Mouse (Mus musculus) left cerebral cortex, adult 11 months (tissue): ENCODE results near the gene Ush1c.
"Not testable (repeated sequence)": the region's sequence is repeated elsewhere in the genome, so short reads cannot be mapped to it uniquely, and the experiment has no call there.

ENCODE experiments used
- DNase-seq: peaks from one replicate; pipeline ENCODE4 v3.0.0; 2022; ENCODE audit warnings: low spot score

Ush1c gene

DNA sequence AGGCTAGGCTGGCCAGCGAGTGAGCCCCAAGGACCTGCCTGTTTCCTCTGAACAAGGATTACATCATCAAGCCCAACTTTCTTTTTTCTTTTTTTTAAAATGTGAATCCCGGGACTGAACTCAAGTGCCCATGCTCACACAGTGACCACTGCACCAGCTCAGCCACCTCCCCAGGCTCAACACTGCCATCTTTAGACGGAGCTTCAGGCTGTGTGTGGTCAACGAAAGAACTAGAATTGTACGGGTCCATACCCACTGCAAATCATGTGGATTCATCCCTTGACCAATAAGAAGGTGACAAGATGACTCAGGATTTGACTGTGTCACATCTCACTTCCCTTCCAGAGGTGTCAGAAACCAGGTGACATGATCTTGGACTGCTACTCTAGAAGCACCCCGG lies 33.5 kb downstream of the Ush1c start:
- DNase-seq: no peak

DNA sequence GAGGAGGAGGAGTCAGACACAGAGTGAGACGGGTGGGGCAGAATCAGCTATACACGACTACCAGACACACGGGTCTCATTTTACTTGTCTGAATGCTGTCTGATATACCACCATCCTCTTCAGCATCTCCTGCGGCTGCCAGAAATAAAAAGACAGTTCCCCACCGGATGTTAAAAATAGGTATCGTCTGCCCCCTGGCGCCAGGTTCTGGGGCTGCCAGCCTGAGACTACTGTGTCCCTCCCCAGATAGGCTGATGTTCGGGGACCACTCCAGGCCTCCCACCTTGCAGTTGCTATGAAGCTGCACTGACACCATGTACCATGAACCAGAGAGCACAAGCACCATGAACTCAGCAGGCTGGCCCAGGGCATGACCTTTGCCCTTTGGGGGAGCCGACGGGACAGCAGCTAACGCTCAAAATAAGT lies 34.2 kb downstream of the Ush1c start:
- DNase-seq: peak; percentile 48

DNA sequence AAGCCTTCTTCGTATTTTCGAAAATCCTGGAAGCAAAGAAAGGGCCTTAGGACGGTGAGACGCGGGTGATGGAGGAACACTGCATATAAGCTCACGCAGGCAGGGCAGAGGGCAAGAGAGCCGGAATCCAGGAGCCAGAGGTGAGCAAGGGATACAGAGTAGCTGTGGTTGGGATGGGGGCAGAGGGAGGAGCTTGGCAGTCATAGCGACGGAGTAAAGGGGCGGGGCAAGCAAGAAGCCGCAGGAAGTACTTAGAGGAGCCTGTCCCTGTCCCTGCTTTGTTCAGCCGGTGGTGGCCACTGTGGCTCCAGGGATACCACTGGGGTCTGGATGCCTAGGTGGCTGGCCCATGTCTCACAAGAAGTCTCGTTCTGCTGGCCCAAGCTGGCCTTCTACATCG lies 36.7 kb downstream of the Ush1c start:
- no peak for DNase-seq

DNA sequence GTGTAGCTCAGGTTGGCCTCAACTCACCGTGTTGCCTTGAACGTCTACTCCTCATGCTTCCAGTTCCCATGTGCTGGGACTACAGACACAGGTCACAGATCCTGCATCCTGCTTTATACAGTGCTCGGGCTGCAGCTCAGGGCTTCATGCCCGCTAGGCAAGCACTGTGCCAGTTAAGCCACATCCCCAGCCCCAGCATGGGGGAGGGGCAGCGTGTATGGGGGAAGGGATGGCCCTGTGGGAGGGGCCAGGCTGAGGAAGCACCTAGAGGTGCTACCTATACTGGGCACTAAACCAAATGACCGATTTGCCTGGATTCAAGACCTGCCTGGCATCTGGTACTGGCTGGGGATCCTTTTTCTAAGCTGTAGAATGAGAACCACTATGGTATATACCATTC lies 38.3 kb downstream of the Ush1c start:
- DNase-seq: no peak

DNA sequence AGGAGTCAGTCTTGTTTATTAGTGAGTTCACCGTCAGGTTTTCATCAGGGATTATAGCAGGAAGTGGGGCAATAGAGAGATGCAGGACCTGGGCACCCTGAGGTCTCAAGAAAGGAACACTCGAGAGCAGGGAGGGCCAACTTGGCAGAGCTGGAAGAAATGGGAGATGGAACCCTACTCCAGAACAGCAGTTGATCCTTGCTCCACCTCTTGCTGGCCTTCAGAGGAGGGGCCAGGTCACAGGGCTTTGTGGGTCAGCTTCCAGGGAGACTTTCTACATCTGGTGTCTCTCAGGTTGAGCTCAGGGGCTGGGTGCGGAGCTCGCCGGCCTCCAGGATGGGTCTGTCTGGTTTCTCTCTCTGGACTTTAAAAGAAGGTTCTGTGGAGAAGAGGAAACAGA lies 42.9 kb downstream of the Ush1c start:
- no peak for DNase-seq

DNA sequence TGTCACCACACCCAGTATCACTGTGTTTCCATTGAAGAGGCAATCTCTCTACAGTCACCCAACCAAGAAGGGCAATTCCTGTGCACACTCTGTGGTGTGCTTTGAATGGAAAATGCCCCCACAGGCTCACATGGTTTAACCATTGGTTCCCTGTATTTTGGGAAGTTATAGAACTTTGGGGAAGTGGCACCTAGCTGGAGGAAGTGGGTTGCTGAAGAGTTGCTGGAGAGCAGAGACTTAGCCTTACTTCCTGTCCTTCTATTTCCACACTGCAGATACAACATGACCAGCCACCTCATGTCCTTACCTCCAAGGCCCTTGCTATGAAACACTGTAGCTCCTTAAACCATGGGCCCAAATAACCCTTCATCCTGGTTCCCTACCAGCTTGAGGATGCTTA lies 54.1 kb downstream of the Ush1c start:
- no peak for DNase-seq

DNA sequence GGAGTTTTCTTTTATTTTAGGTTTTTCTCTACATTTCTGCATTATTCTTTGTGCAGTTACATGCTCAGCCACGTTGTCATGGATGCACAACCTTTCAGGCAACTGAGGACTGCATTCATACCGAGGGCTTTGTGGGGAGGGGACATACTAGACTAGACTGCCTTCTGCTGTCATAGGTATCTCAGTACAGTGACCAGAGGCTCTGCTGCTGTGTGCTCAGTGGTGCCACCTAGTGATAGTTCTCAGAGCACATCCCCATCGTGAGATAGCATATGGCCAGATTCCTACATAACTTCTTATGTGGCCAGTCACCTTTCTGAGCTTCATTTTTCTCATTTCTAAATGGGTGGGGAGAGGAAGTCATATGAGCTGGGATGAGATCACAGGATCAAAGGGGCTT lies 56.7 kb downstream of the Ush1c start:
- DNase-seq: peak; percentile 33

DNA sequence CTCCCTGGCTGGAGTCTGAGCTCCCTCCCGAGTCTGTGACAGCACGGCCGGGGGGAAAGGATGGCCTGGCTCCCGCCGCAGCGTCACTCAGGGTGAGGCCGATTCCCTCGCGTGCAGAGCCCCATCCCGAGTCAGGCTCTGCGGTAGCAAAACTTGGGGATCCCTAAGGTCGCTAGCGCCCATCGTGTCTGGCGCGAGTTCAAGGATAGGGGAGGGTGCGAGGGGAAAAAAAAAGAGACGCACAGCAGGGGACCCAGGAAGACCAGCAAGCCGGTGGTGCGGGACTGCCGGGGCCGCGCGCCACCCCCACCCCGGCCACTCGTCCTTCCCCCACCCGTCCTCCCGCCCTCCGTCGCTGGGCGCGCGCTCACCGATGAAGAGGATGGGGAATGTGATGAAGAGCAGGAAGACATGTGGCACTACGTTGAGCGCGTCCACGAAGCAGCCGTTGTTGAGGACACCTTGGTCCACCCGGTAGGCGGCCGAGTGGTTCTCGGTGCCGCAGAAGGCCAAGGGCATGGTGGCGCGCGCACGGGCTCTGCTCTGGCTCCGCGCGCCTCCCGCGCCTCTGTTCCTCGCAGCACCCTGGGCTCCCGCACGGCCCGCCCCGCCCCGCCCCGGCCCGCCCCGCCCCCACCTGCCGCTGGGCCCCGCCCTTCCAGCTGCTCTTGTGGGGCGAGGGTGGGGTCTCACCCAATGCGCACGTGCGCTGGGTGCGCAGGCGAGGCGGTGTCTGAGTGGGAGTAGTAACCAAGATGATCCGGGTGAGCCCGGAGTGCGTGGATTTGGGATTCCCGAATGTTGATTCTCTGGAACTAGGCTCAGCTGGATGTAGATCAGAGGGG lies 58.6 kb downstream of the Ush1c start, which contains the start of gene Abcc8:
Gene Abcc8, minus strand, starts transcription at position 603 of the 845 bp plus-strand sequence.
- peak; percentile 38 for DNase-seq

DNA sequence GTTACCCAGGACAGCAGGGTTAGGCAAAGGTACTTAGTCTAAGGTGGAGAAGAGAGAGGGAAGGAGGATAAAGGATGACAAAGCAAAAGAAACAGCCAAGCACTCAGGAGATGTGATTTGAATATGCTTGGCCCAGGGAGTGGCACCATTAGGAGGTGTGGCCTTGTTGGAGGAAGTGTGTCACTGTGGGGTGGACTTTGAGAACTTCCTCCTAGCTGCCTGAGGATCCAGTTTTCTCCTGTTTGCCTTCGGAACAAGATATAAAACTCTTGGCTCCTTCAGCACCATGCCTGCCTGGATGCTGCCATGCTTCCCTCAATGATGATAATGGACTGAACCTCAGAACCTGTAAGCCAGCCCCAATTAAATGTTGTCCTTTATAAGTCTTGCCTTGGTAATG lies 69.3 kb downstream of the Ush1c start:
- DNase-seq: not testable (repeated sequence)

DNA sequence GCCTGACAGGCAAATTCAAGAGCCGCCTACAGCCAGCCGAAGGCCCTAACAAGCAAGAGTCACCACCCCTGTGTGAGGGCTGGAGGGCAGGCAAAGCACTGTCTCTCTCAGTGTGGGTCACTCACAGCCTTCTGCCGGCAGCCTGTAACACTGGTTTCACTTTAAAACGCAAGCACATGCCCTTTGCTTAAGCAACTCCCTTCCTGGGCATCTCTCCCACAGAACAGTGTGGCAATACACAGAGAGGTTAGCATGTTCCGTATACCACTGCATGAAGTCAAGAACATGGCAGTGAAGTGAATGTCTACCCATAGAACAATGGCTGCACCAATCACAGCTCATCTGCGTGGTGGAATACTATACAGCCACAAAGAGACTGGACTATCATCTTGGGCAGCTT lies 69.9 kb downstream of the Ush1c start:
- no peak for DNase-seq

DNA sequence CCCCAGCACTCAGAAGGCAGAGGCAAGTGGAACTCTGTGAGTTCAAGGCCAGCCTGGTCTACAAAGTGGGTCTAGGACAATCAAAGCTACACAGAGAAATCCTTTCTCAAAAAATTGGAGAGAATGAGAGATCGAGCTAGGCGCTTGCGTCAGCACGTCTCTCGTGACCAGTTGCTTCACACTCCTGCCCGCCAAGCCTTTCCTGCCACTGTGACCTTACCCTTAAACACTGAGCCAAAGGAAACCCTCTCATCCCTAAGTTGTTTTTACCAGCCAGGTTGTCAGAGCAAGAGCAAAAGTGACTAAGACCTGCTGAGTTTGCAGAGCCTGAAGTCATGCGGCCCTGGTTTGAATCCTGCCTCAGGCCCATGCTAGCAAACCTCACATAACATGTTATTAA lies 70.4 kb downstream of the Ush1c start:
- DNase-seq: no peak

DNA sequence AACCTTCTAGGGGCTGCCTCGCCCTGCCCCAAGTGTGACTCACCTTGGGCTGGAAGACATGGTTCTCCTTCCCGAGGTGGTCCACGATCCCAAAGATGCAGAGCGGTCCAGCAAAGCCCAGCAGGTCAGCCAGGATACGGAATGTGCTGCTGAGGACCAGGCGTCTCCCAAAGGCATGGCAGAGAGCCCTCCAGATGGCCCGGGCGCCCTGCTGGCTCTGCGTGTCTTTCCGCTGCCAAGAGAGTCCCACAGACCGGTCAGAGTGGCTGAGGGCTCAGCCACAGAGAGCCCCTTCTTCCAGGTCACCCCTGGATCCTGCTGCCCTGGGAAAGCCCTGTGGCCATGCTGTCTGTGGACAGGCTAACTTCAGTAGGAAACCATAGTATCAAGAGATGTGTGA lies 72.4 kb downstream of the Ush1c start:
- no peak for DNase-seq

DNA sequence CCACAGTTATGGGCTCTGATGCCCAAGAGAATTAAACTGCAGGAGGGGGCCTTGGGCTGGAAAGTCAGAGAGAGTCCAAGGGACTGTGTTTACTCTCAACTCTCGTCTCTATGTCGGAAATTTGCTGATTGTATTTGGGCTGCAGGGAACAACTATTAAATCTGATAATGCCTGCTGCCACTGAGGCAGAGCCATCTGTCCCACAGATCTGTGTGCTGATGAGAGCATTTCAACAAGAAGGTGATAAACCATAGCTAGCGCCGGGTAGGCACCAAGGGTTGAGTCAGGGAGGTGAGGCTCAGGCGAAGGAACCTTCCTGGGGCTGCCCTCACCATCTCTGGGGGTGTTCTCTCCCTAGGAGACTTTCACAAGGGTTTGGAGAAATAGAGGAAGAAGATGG lies 75.6 kb downstream of the Ush1c start:
- DNase-seq: no peak

DNA sequence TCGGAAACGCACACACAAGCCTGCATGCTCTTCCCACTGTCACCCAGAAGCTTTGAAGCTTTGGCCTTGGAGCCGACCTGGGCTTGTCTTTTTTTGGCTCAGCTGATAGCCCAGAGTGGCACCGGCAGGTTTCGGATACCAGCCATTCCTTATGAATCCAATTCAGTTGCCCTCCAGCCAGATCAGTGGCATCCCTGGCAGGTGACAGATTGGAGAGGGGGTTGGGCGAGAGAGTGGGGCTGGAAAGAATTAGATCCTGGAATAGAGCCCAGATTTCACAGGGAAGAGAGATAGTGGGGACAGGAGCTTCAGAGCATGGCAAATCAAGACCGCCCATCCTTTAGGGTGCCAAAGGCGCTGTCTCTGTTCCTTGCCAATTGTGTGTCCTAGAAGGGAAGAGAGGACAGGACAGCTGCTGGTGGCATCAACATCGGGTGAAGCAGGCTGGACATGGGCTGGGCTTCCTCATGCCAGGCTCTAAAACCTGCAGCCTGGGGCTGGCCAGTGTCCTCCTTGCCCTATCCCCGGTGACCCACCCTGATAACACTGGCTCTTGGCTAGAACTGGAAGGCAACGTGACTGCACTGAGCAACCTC lies 76.1 kb downstream of the Ush1c start:
- no peak for DNase-seq

DNA sequence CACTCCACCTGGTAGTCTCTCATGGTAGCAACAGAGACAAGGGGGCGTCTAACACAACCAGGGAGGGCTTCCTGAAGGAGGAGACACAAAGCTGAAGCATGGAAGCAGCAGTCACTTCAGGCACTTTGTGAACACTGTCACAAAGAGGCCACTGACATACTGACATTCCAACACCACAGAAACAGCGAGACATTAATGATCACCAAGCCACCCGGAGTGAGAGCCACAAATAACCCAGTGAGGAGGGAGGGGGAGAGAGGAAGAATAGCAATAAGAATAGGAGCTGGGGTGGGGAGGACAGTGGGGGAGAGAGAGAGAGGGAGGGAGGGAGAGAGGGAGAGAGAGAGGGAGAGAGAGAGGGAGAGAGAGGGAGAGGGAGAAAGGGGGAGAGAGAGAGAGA lies 76.7 kb downstream of the Ush1c start:
- no peak for DNase-seq

DNA sequence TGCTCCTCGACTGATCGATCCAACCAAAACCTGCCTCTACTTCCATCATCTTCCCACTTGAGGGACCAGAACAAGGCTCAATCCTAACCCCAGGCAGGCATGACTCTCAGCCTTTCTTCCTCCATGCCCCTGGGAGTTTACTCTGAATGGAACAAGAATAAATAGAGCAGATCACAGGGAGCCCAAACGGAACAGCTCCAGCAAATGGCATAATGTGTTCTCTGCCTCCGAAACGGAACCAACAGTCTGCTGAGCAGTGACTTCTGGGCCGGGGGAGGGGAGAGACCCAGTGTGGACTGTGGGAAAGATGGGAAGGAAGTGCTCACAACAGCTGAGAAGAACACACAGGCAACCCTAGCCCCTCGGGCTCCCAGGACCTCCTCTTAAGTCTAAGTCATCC lies 80.6 kb downstream of the Ush1c start:
- DNase-seq: no peak

DNA sequence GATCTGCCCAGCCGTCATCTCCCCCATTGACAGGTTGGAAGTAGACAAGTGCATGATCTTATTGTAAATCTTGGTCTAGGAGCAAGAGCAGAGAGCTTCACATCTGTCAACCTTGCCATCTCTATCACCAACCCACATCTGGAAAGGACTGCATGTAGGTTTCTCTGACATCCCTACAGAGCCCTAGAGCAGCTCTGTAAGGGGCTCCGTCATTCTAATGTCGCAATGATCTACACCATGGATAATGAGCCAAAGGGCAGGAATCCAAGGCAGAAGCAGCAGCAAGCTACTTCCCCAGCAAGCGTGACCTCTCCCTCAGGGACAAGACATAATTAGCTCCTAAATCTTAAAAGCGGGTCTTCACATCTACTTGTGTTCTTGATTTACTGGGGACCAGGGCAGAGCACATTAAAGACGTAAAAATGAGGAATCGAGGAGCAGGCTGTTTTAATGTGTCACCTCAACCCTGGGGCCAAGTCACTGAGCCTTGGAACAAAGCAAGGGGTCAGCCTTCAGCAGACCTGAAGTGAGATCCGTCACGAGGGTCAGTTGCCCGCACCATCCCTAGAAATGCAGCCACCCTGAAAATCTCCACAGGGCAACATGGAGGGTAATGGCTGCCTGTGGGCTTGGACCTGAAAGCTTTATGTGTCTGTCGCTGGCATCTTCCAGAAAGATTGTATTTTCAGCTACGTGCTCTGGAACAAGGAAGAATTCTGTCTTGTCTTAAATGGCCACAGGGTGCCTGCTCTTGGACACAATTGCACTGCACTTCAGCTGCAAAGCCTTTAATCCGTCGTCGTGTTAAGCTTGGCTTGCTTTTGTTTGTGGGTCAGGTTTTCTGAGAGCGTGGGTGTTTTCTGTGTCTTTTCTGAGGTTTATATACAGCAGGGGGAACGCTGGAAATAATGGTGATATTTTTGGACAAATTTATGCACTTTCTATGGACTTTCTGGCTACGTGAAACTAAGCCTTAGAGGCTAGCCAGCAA lies 83.5 kb downstream of the Ush1c start:
- no peak for DNase-seq

DNA sequence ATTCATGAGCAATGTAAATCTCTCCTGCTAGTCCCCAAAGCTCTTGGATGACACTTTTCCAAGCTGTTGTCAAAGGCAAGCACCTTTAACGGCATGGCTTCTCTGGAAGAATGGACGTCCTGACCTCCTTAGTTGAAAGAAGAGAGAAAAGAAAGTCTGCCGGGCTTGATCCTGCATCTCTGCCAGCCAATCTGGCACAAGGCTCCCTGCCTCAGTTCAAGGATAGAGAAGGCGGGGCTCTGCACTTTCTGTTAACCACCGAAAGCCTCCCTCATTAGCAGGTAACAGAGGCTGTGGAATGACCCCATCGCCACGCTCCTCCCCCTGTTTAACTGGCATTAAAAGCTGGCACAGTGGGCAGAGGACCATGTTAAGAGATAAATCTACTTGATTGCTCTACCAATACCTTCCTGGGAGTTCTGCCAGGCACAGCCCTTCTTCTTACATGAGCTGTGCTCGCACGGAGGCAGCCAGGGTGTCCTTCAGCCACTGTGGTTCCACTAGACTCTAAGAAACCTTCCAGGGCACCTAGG lies 85.4 kb downstream of the Ush1c start:
- no peak for DNase-seq

DNA sequence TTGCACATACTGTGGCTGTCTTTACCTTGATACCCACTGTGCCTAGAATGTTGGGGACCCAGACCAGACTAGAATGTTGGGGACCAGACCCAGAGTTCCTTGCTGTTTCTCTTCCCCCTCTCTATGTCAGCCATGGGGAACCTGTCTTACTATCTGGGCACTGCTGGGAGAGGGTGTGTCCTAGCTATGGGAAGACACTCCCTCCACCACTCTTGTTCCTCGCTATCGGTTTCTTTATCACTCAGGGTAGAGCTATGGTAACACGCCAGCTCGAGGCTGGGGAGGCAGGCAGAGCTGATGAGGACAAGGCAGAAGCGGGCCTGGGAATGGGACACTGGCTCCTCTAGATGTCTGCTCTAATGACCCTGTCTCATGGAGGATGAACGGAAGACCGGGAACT lies 90.9 kb downstream of the Ush1c start:
- no peak for DNase-seq

DNA sequence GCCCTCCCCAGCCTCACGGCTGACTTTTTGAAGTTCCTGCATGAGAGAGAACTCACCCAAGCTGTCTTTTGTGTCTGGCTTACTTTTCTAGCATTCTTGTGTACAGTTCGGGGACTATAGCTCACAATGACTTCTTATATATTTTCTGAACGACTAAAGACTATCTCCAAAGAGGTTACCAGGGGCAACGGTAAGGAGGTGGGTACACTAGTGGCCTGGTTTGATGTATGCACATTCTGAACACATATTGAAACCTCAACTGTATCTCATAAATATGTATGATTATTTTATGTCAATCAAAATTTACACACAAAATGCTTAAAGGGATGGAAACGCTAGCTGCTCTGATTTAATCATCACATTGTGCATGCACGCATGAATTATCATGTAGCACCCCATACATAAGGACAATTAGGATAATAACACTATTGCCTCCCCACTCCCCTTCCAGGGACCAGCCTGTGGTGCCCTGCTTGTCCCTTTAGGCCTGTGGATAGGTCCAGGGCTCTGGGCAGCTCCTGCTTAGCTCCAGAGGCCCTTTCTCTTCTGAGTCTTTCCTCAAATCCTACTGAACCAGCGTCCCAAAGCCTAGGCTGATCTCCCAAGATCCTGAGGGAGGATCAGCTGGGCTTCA lies 91.5 kb downstream of the Ush1c start:
- DNase-seq: no peak
